Mouse (Mus musculus): ENCODE data around the gene Fhit. TPM values are rescaled to one million over a fixed set of nuclear protein-coding genes. Genes with fewer than 3 reads are reported as not detected.

Gene Fhit
- polyA plus RNA-seq, 1 experiment from 2014 or later: 8.0 TPM

GRCm38 (mm10) chr14:10658219-10658618 lies 503.6 kb downstream of the Fhit start:
- no peak overlapping the region for H3K9ac ChIP-seq
- no peak overlapping the region for H3K4me3 ChIP-seq
- peaks cover 6% of the 10 kb centered on the region; the same call in 1 of the 2 replicates for H3K4me1 ChIP-seq (replicated peaks)
- no peaks in the 10 kb centered on the region for H3K36me3 ChIP-seq
- 85% methylated on average over 1 of the region's 1 CpGs for WGBS
- H3K27me3 ChIP-seq: no peaks in the 10 kb centered on the region
- ATAC-seq (ENCODE audit: low FRiP score): no peak
- no peaks in the 10 kb centered on the region for H3K9me3 ChIP-seq
- no peak overlapping the region for H3K4me2 ChIP-seq
- H3K27ac ChIP-seq: no peak overlapping the region

- WGBS: 96% methylated on average over 3 of the region's 3 CpGs
- no peaks in the 10 kb centered on the region for H3K27me3 ChIP-seq
- ATAC-seq (ENCODE audit: low FRiP score): no peak
Observed at GRCm38 (mm10) chr14:10657364-10657763, 504.5 kb downstream of the Fhit start.

GRCm38 (mm10) chr14:10655842-10656241 lies 506.0 kb downstream of the Fhit start:
- no peak overlapping the region for H3K4me2 ChIP-seq
- H3K9me3 ChIP-seq: no peaks in the 10 kb centered on the region
- no peak for ATAC-seq (ENCODE audit: low FRiP score)
- peaks cover 6% of the 10 kb centered on the region; the same call in 1 of the 2 replicates for H3K4me1 ChIP-seq (replicated peaks)
- no peaks in the 10 kb centered on the region for H3K27me3 ChIP-seq
- H3K9ac ChIP-seq: no peak overlapping the region
- 47% methylated on average over 3 of the region's 3 CpGs for WGBS
- H3K4me3 ChIP-seq: no peak overlapping the region
- no peaks in the 10 kb centered on the region for H3K36me3 ChIP-seq
- no peak overlapping the region for H3K27ac ChIP-seq

More at GRCm38 (mm10) chr14:10657364-10657763, 504.5 kb downstream of the Fhit start:
- Histone ChIP-seq H3K36me3 (no peaks in the 10 kb centered on the region), H3K4me2 (no peak overlapping the region), H3K9me3 (no peaks in the 10 kb centered on the region), H3K4me1 (replicated peaks) (peaks cover 6% of the 10 kb centered on the region; the same call in 1 of the 2 replicates), H3K9ac (no peak overlapping the region), H3K4me3 (no peak overlapping the region), H3K27ac (no peak overlapping the region)

- H3K4me1 ChIP-seq (replicated peaks): 0 out of 2 replicates have a peak, but pooled peaks cover 6% of the 10 kb centered on the region
- no peak overlapping the region for H3K9ac ChIP-seq
- ATAC-seq (ENCODE audit: low FRiP score): no peak
- no peak overlapping the region for H3K4me2 ChIP-seq
- no peaks in the 10 kb centered on the region for H3K9me3 ChIP-seq
- no peaks in the 10 kb centered on the region for H3K27me3 ChIP-seq
- no peak overlapping the region for H3K27ac ChIP-seq
- no peak overlapping the region for H3K4me3 ChIP-seq
- H3K36me3 ChIP-seq: no peaks in the 10 kb centered on the region
Observed at GRCm38 (mm10) chr14:10647832-10648231, 514.0 kb downstream of the Fhit start.

GRCm38 (mm10) chr14:10631783-10632182 lies 530.1 kb downstream of the Fhit start:
- H3K9me3 ChIP-seq: no peaks in the 10 kb centered on the region
- H3K4me1 ChIP-seq (replicated peaks): no peaks in the 10 kb centered on the region
- no peaks in the 10 kb centered on the region for H3K27me3 ChIP-seq
- H3K4me3 ChIP-seq: no peak overlapping the region
- no peak for ATAC-seq (ENCODE audit: low FRiP score)
- no peak overlapping the region for H3K27ac ChIP-seq
- H3K36me3 ChIP-seq: no peaks in the 10 kb centered on the region
- H3K4me2 ChIP-seq: no peak overlapping the region
- 49% methylated on average over 3 of the region's 3 CpGs for WGBS
- no peak overlapping the region for H3K9ac ChIP-seq

GRCm38 (mm10) chr14:10630831-10631360 lies 530.9 kb downstream of the Fhit start:
- Histone ChIP-seq H3K4me2 (no peak overlapping the region), H3K4me1 (replicated peaks) (no peaks in the 10 kb centered on the region), H3K36me3 (no peaks in the 10 kb centered on the region), H3K9ac (no peak overlapping the region), H3K27ac (no peak overlapping the region), H3K4me3 (no peak overlapping the region), H3K9me3 (no peaks in the 10 kb centered on the region), H3K27me3 (no peaks in the 10 kb centered on the region)
- 96% methylated on average over 2 of the region's 2 CpGs for WGBS
- no peak for ATAC-seq (ENCODE audit: low FRiP score)

GRCm38 (mm10) chr14:10593467-10593866 lies 568.4 kb downstream of the Fhit start:
- ATAC-seq (ENCODE audit: low FRiP score): no peak
- H3K9me3 ChIP-seq: no peaks in the 10 kb centered on the region
- H3K27me3 ChIP-seq: no peaks in the 10 kb centered on the region
- no peaks in the 10 kb centered on the region for H3K36me3 ChIP-seq
- H3K4me2 ChIP-seq: no peak overlapping the region
- H3K27ac ChIP-seq: no peak overlapping the region
- 87% methylated on average over 5 of the region's 5 CpGs for WGBS
- H3K4me1 ChIP-seq (replicated peaks): no peaks in the 10 kb centered on the region
- no peak overlapping the region for H3K9ac ChIP-seq
- H3K4me3 ChIP-seq: no peak overlapping the region

GRCm38 (mm10) chr14:10568937-10569552 lies 592.8 kb downstream of the Fhit start:
- WGBS: 90% methylated on average over 3 of the region's 3 CpGs

GRCm38 (mm10) chr14:10567771-10568170 lies 594.1 kb downstream of the Fhit start:
- Histone ChIP-seq H3K9ac (no peak overlapping the region), H3K4me3 (no peak overlapping the region), H3K4me1 (replicated peaks) (no peaks in the 10 kb centered on the region), H3K36me3 (no peaks in the 10 kb centered on the region), H3K4me2 (no peak overlapping the region), H3K9me3 (no peaks in the 10 kb centered on the region), H3K27me3 (no peaks in the 10 kb centered on the region), H3K27ac (no peak overlapping the region)
- no peak for ATAC-seq (ENCODE audit: low FRiP score)
- WGBS: 79% methylated on average over 2 of the region's 2 CpGs

More at GRCm38 (mm10) chr14:10568937-10569552, 592.8 kb downstream of the Fhit start:
- no peaks in the 10 kb centered on the region for H3K27me3 ChIP-seq
- no peak for ATAC-seq (ENCODE audit: low FRiP score)
- H3K36me3 ChIP-seq: no peaks in the 10 kb centered on the region
- H3K4me3 ChIP-seq: no peak overlapping the region
- H3K4me1 ChIP-seq (replicated peaks): no peaks in the 10 kb centered on the region
- no peaks in the 10 kb centered on the region for H3K9me3 ChIP-seq
- no peak overlapping the region for H3K4me2 ChIP-seq
- no peak overlapping the region for H3K9ac ChIP-seq
- no peak overlapping the region for H3K27ac ChIP-seq

GRCm38 (mm10) chr14:10554755-10555154 lies 607.1 kb downstream of the Fhit start:
- Histone ChIP-seq H3K36me3 (no peaks in the 10 kb centered on the region), H3K27me3 (no peaks in the 10 kb centered on the region), H3K4me2 (no peak overlapping the region), H3K4me3 (no peak overlapping the region), H3K9ac (no peak overlapping the region), H3K9me3 (no peaks in the 10 kb centered on the region), H3K27ac (no peak overlapping the region), H3K4me1 (replicated peaks) (no peaks in the 10 kb centered on the region)
- no peak for ATAC-seq (ENCODE audit: low FRiP score)
- WGBS: 17% methylated on average over 6 of the region's 6 CpGs

GRCm38 (mm10) chr14:10548632-10549031 lies 613.2 kb downstream of the Fhit start:
- H3K9me3 ChIP-seq: no peaks in the 10 kb centered on the region
- no peak overlapping the region for H3K9ac ChIP-seq
- no peak for ATAC-seq (ENCODE audit: low FRiP score)
- H3K27me3 ChIP-seq: no peaks in the 10 kb centered on the region
- H3K27ac ChIP-seq: no peak overlapping the region
- H3K4me1 ChIP-seq (replicated peaks): no peaks in the 10 kb centered on the region
- no peak overlapping the region for H3K4me3 ChIP-seq
- 88% methylated on average over 2 of the region's 2 CpGs for WGBS
- H3K36me3 ChIP-seq: no peaks in the 10 kb centered on the region
- H3K4me2 ChIP-seq: no peak overlapping the region

- Histone ChIP-seq H3K9me3 (no peaks in the 10 kb centered on the region), H3K4me2 (no peak overlapping the region), H3K4me3 (no peak overlapping the region), H3K36me3 (no peaks in the 10 kb centered on the region), H3K27ac (no peak overlapping the region), H3K27me3 (no peaks in the 10 kb centered on the region), H3K4me1 (replicated peaks) (no peaks in the 10 kb centered on the region), H3K9ac (no peak overlapping the region)
- no peak for ATAC-seq (ENCODE audit: low FRiP score)
- 64% methylated on average over 3 of the region's 3 CpGs for WGBS
Observed at GRCm38 (mm10) chr14:10545916-10546315, 615.9 kb downstream of the Fhit start.

- no peaks in the 10 kb centered on the region for H3K9me3 ChIP-seq
- no peaks in the 10 kb centered on the region for H3K36me3 ChIP-seq
- no peak for ATAC-seq (ENCODE audit: low FRiP score)
- H3K4me2 ChIP-seq: no peak overlapping the region
- no peaks in the 10 kb centered on the region for H3K4me1 ChIP-seq (replicated peaks)
- H3K27me3 ChIP-seq: no peaks in the 10 kb centered on the region
- H3K4me3 ChIP-seq: no peak overlapping the region
- H3K9ac ChIP-seq: no peak overlapping the region
- WGBS: 82% methylated on average over 2 of the region's 2 CpGs
- no peak overlapping the region for H3K27ac ChIP-seq
Observed at GRCm38 (mm10) chr14:10534862-10535261, 627.0 kb downstream of the Fhit start.
